Mouse (Mus musculus) liver, embryonic 15.5 days (tissue): ENCODE measurements around the gene Scn11a. TPM values are rescaled to one million over a fixed set of nuclear protein-coding genes. Genes with fewer than 3 reads are reported as not detected.

Experiments used
- ATAC-seq: fragments of 200-750 bp; cut with Nextera tagmentation; 2 replicates; pipeline ENCODE4 v1.8.0; 2017; ENCODE audit warnings: moderate number of reproducible peaks, mild to moderate bottlenecking, moderate library complexity; ENCODE audit not compliant: insufficient read depth
- H3K27ac ChIP-seq: fragments of 300-500 bp; sonication (generic); replicated peaks from 2 replicates; pipeline ENCODE4 v1.5.1; 2015; ENCODE audit warnings: mild to moderate bottlenecking, inconsistent platforms
- H3K27me3 ChIP-seq: fragments of 300-500 bp; sonication (generic); 2 replicates; pipeline ENCODE4 v1.6.1; 2015; ENCODE audit warnings: mild to moderate bottlenecking, inconsistent platforms
- H3K36me3 ChIP-seq: fragments of 300-500 bp; sonication (generic); replicated peaks from 2 replicates; pipeline ENCODE4 v1.6.1; 2015; ENCODE audit warnings: moderate library complexity, mild to moderate bottlenecking, inconsistent platforms
- H3K4me1 ChIP-seq: fragments of 300-500 bp; sonication (generic); replicated peaks from 2 replicates; pipeline ENCODE4 v1.6.1; 2015; ENCODE audit warnings: inconsistent platforms
- H3K4me2 ChIP-seq: fragments of 300-500 bp; sonication (generic); 2 replicates; pipeline ENCODE4 v1.6.1; 2015; ENCODE audit warnings: moderate library complexity, mild to moderate bottlenecking, inconsistent platforms
- H3K4me3 ChIP-seq: fragments of 300-500 bp; sonication (generic); replicated peaks from 2 replicates; pipeline ENCODE4 v1.5.1; 2015; ENCODE audit warnings: mild to moderate bottlenecking, inconsistent platforms
- H3K9ac ChIP-seq: fragments of 300-500 bp; sonication (generic); 2 replicates; pipeline ENCODE4 v1.6.1; 2015; ENCODE audit warnings: moderate library complexity, mild to moderate bottlenecking, inconsistent platforms
- H3K9me3 ChIP-seq: fragments of 300-500 bp; sonication (generic); replicated peaks from 2 replicates; pipeline ENCODE4 v1.6.1; 2016; ENCODE audit warnings: inconsistent platforms
- WGBS: fragments of 180-500 bp; shearing (Covaris S2); methylation state at CpG from one replicate; pipeline ENCODE4 v1.1.7; 2015; ENCODE audit warnings: mixed read lengths; ENCODE audit not compliant: insufficient replicate concordance; 5-methylcytosine and 5-hydroxymethylcytosine counted together
- polyA plus RNA-seq: library from polyadenylated mRNA; unstranded; fragments of >200 nt; fragmentation: Nextera tagmentation; extraction: Ambion mirVana; gene quantifications from 2 replicates; pipeline ENCODE4 v1.2.1, GENCODE M21; 2015

The Scn11a gene
- polyA plus RNA-seq, 1 experiment from 2014 or later: 0.02 TPM

GRCm38 (mm10) chr9:119795254-119795912 is 29.9 kb downstream of the Scn11a start:
- H3K4me3 ChIP-seq: no peak overlapping the region
- no peak overlapping the region for H3K27ac ChIP-seq
- H3K4me2 ChIP-seq: no peak overlapping the region
- H3K4me1 ChIP-seq: no peaks in the 10 kb centered on the region
- WGBS: 38% methylated on average over 15 of the region's 15 CpGs
- no peaks in the 10 kb centered on the region for H3K27me3 ChIP-seq
- no peak overlapping the region for H3K9ac ChIP-seq
- no peaks in the 10 kb centered on the region for H3K9me3 ChIP-seq
- no peak for ATAC-seq
- no peaks in the 10 kb centered on the region for H3K36me3 ChIP-seq

DNA sequence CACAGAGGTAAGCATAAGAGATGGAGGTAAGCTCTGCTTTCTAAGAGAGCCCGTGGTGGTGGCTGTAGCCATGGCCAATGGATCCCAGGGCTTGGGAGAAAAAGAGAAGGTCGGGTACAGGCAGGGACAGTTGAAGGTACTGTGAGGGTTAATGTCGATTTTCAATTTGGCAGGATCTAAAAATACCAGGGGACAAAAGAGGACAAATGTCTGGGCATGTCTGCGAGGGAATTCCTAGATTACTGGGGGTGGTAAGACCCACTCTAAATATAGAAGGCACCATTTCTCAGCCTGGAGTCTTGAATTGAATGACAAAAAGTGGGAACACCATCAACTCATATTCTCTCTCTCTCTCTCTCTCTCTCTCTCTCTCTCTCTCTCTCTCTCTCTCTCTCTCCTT is 30.8 kb downstream of the Scn11a start:
- H3K27me3 ChIP-seq: no peaks in the 10 kb centered on the region
- H3K9ac ChIP-seq: no peak overlapping the region
- H3K4me2 ChIP-seq: no peak overlapping the region
- ATAC-seq: no peak
- H3K9me3 ChIP-seq: no peaks in the 10 kb centered on the region
- no peak overlapping the region for H3K4me3 ChIP-seq
- H3K27ac ChIP-seq: no peak overlapping the region
- no peaks in the 10 kb centered on the region for H3K36me3 ChIP-seq
- H3K4me1 ChIP-seq: no peaks in the 10 kb centered on the region
- 33% methylated on average over 4 of the region's 4 CpGs for WGBS

DNA sequence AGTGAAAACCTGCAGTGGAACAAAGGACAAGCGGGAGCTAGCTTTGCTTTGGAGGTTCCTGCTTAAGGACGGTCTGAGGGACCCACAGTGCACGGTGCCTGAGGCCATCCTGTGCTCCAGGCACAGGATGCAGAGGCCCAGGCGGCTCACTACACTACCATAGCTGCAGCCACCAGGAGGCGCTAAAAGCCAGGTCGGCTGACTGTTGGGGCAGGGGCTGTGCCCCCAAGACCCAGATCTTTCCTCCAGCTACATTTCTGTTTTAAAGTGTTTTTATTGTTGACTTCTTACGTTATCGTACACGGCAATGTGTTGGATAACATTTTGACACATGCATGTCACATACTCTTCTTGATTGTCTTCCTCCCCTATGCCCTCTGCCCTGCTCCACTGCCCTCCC is 32.8 kb downstream of the Scn11a start:
- ATAC-seq: no peak
- 54% methylated on average over 9 of the region's 9 CpGs for WGBS
- Histone ChIP-seq H3K9me3 (no peaks in the 10 kb centered on the region), H3K4me3 (no peak overlapping the region), H3K27ac (no peak overlapping the region), H3K4me2 (no peak overlapping the region), H3K4me1 (no peaks in the 10 kb centered on the region), H3K9ac (no peak overlapping the region), H3K27me3 (no peaks in the 10 kb centered on the region), H3K36me3 (no peaks in the 10 kb centered on the region)

- Histone ChIP-seq H3K27me3 (no peaks in the 10 kb centered on the region), H3K4me1 (no peaks in the 10 kb centered on the region), H3K27ac (no peak overlapping the region), H3K9ac (no peak overlapping the region), H3K36me3 (no peaks in the 10 kb centered on the region), H3K4me2 (no peak overlapping the region), H3K4me3 (no peak overlapping the region), H3K9me3 (no peaks in the 10 kb centered on the region)
- no peak for ATAC-seq
- 59% methylated on average over 3 of the region's 3 CpGs for WGBS
These were observed 44.4 kb downstream of the Scn11a start for GRCm38 (mm10) chr9:119780901-119781300.

GRCm38 (mm10) chr9:119776661-119777060 is 48.6 kb downstream of the Scn11a start:
- WGBS: 56% methylated on average over 7 of the region's 7 CpGs
- Histone ChIP-seq H3K27me3 (no peaks in the 10 kb centered on the region), H3K4me3 (no peak overlapping the region), H3K36me3 (no peaks in the 10 kb centered on the region), H3K27ac (no peak overlapping the region), H3K4me2 (no peak overlapping the region), H3K9me3 (no peaks in the 10 kb centered on the region), H3K4me1 (no peaks in the 10 kb centered on the region), H3K9ac (no peak overlapping the region)
- no peak for ATAC-seq

DNA sequence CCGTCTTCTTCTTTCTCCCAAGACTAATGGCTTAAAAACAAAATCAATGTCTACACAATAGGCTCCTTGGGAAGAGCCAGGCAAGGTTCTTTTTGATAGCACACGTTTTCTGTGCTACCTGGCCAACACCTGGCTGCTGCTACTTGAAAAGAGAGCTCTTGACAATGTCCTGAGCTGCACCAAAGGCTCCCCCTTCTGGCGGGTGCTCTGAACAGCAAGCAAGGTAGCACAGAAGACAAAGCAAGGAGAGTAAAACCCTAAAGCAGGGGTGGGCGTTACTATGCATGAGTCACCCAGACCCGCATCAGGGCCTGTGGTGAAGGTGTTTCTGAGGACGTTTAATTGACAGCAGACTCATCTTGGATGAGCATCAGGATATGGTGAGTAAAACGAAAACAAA is 56.7 kb downstream of the Scn11a start:
- H3K36me3 ChIP-seq: no peaks in the 10 kb centered on the region
- no peak overlapping the region for H3K4me2 ChIP-seq
- no peak overlapping the region for H3K27ac ChIP-seq
- WGBS: 28% methylated on average over 7 of the region's 7 CpGs
- ATAC-seq: no peak
- H3K4me3 ChIP-seq: no peak overlapping the region
- H3K9me3 ChIP-seq: no peaks in the 10 kb centered on the region
- H3K4me1 ChIP-seq: no peaks in the 10 kb centered on the region
- no peak overlapping the region for H3K9ac ChIP-seq
- H3K27me3 ChIP-seq: no peaks in the 10 kb centered on the region

- H3K36me3 ChIP-seq: no peaks in the 10 kb centered on the region
- no peak overlapping the region for H3K4me2 ChIP-seq
- no peaks in the 10 kb centered on the region for H3K4me1 ChIP-seq
- H3K4me3 ChIP-seq: no peak overlapping the region
- no peak overlapping the region for H3K27ac ChIP-seq
- ATAC-seq: no peak
- H3K9me3 ChIP-seq: no peaks in the 10 kb centered on the region
- 63% methylated on average over 3 of the region's 3 CpGs for WGBS
- no peak overlapping the region for H3K9ac ChIP-seq
- H3K27me3 ChIP-seq: no peaks in the 10 kb centered on the region
These were observed 65.0 kb downstream of the Scn11a start for GRCm38 (mm10) chr9:119760226-119760625.

GRCm38 (mm10) chr9:119759457-119759856 is 65.8 kb downstream of the Scn11a start:
- H3K27ac ChIP-seq: no peak overlapping the region
- no peaks in the 10 kb centered on the region for H3K9me3 ChIP-seq
- no peak overlapping the region for H3K4me2 ChIP-seq
- no peak overlapping the region for H3K4me3 ChIP-seq
- H3K27me3 ChIP-seq: no peaks in the 10 kb centered on the region
- no peak overlapping the region for H3K9ac ChIP-seq
- H3K4me1 ChIP-seq: no peaks in the 10 kb centered on the region
- 68% methylated on average over 1 of the region's 1 CpGs for WGBS
- H3K36me3 ChIP-seq: no peaks in the 10 kb centered on the region
- ATAC-seq: no peak

DNA sequence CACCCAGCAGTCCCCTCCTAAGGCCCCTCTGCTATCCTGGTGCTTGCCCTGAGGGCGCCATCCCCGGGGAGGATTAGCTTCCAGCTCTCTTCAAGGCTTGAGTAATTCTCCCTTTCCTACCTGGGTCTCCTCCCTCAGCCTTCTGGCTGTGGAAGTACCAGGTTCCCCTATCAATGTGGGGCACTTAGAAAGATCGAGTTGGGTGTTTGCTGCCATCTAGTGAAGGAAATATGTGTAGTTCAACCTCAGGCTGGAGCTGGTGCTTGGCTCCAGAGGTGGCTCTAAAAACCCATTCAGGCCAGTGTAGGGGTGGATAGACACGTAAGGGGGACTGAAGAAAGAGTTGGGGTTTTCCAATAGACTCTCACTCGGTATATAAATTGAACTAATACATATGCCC is 73.7 kb downstream of the Scn11a start:
- no peak for ATAC-seq
- no peaks in the 10 kb centered on the region for H3K27me3 ChIP-seq
- H3K9me3 ChIP-seq: no peaks in the 10 kb centered on the region
- H3K4me2 ChIP-seq: no peak overlapping the region
- H3K9ac ChIP-seq: no peak overlapping the region
- 6% methylated on average over 5 of the region's 5 CpGs for WGBS
- no peak overlapping the region for H3K27ac ChIP-seq
- no peaks in the 10 kb centered on the region for H3K4me1 ChIP-seq
- H3K4me3 ChIP-seq: no peak overlapping the region
- no peaks in the 10 kb centered on the region for H3K36me3 ChIP-seq

- Histone ChIP-seq H3K36me3 (no peaks in the 10 kb centered on the region), H3K4me2 (no peak overlapping the region), H3K9ac (no peak overlapping the region), H3K4me1 (peaks cover 3% of the 10 kb centered on the region; the same call in 1 of the 2 replicates), H3K4me3 (no peak overlapping the region), H3K27ac (no peak overlapping the region), H3K27me3 (no peaks in the 10 kb centered on the region), H3K9me3 (no peaks in the 10 kb centered on the region)
- no peak for ATAC-seq
- 53% methylated on average over 9 of the region's 9 CpGs for WGBS
These were observed 76.1 kb downstream of the Scn11a start for GRCm38 (mm10) chr9:119749112-119749511.

DNA sequence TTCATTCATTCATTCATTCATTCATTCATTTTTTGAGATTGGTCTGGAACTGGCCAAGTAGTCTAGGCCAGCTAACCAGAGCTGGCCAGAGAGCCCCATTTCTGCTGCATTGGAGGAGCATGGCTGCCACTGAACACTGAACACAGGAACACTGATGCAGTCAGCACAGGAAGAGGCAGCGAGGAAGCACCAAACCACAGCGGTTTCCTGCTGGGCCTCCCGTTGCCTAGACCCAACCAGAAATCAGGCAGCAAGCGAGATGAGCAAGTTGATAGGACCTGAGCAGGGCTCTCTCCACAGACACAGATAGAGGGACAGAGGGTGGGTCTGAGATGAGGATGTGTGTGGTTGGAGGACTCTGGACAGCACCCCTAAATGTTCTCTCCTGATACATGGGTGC is 81.4 kb downstream of the Scn11a start:
- Histone ChIP-seq H3K27ac (no peak overlapping the region), H3K36me3 (no peaks in the 10 kb centered on the region), H3K4me2 (no peak overlapping the region), H3K4me1 (peaks cover 11% of the 10 kb centered on the region; the same call in 1 of the 2 replicates), H3K9ac (no peak overlapping the region), H3K9me3 (no peaks in the 10 kb centered on the region), H3K27me3 (no peaks in the 10 kb centered on the region), H3K4me3 (no peak overlapping the region)
- ATAC-seq: no peak
- 10% methylated on average over 4 of the region's 4 CpGs for WGBS

DNA sequence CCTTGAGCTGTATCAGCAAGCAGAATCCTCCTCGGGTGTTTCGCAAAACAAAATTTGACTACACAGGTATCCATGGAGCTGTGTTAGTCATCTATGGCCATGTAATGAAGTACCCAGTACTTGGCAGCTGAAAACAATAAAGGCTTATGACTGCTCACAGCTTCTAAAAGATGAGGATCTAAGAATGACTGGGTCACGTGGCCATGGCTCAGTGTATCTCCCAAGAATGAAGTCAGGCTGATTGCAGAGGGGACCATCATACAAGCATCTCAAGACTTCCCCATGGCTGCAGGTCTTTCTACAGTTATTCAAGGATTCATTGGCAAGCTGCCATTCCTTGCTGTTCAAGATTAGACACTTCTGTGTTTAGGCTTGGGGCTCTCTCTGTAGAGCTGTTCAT is 81.9 kb downstream of the Scn11a start:
- 46% methylated on average over 3 of the region's 3 CpGs for WGBS
- Histone ChIP-seq H3K27ac (no peak overlapping the region), H3K36me3 (no peaks in the 10 kb centered on the region), H3K4me1 (peaks cover 11% of the 10 kb centered on the region; the same call in 1 of the 2 replicates), H3K4me2 (no peak overlapping the region), H3K9ac (no peak overlapping the region), H3K4me3 (no peak overlapping the region), H3K9me3 (no peaks in the 10 kb centered on the region), H3K27me3 (no peaks in the 10 kb centered on the region)
- no peak for ATAC-seq
